ENCODE assay signal across 4 mouse cellular contexts in genomic region chrX:119615996-119616395, GRCm38 (mm10).
DNase-seq lines count a peak whose midpoint lies in the region.

No protein-coding gene starts in this region.

- peak; percentile 78 for DNase-seq in ES-CJ7 (ENCODE audit: low read depth, low spot score)
- DNase-seq in R1 (ENCODE audit: low read depth, low spot score) = peak; percentile 57
- peak; percentile 49 for DNase-seq in ZHBTc4 (ENCODE audit: low read depth, low spot score)
- peak; percentile 0 for DNase-seq in retina, postnatal 1 day

Comparison
In these comparisons a context has a peak if more than half of its experiments do, and no peak if none do; other contexts are left out.
1. Peak in every context shown above with its lines: DNase-seq.
2. DNase-seq: peak in every context shown above with its lines; median percentile 78 in ES-CJ7; 57 in R1; 49 in ZHBTc4; 0 in retina, postnatal 1 day.